Mouse (Mus musculus): Measurements from ENCODE around the gene Sfmbt1.
"Not testable (repeated sequence)": the region's sequence is repeated elsewhere in the genome, so short reads cannot be mapped to it uniquely, and the experiment has no call there.

The Sfmbt1 gene

GRCm38 (mm10) chr14:30716051-30716952 lies 1.7 kb downstream of the Sfmbt1 start:
- ATAC-seq (ENCODE audit: insufficient number of reproducible peaks, low FRiP score, low TSS enrichment), result 0 out of 2 replicates have a peak, but pooled peaks have one; percentile 57

GRCm38 (mm10) chr14:30716953-30717285 lies 2.3 kb downstream of the Sfmbt1 start:
- no peak for ATAC-seq (ENCODE audit: insufficient number of reproducible peaks, low FRiP score, low TSS enrichment)

GRCm38 (mm10) chr14:30718696-30719095 lies 4.0 kb downstream of the Sfmbt1 start:
- not testable (repeated sequence) for ATAC-seq (ENCODE audit: insufficient number of reproducible peaks, low FRiP score, low TSS enrichment)

- ATAC-seq (ENCODE audit: insufficient number of reproducible peaks, low FRiP score, low TSS enrichment), result no peak
Measured at GRCm38 (mm10) chr14:30719514-30719913, 4.9 kb downstream of the Sfmbt1 start.

- ATAC-seq (ENCODE audit: insufficient number of reproducible peaks, low FRiP score, low TSS enrichment), result no peak
Measured at GRCm38 (mm10) chr14:30721850-30722249, 7.2 kb downstream of the Sfmbt1 start.

- no peak for ATAC-seq (ENCODE audit: insufficient number of reproducible peaks, low FRiP score, low TSS enrichment)
Measured at GRCm38 (mm10) chr14:30722406-30722805, 7.8 kb downstream of the Sfmbt1 start.

- ATAC-seq (ENCODE audit: insufficient number of reproducible peaks, low FRiP score, low TSS enrichment), result no peak
Measured at GRCm38 (mm10) chr14:30731896-30732295, 17.2 kb downstream of the Sfmbt1 start.

GRCm38 (mm10) chr14:30734665-30735064 lies 20.0 kb downstream of the Sfmbt1 start:
- no peak for ATAC-seq (ENCODE audit: insufficient number of reproducible peaks, low FRiP score, low TSS enrichment)

- ATAC-seq (ENCODE audit: insufficient number of reproducible peaks, low FRiP score, low TSS enrichment), result no peak
Measured at GRCm38 (mm10) chr14:30735810-30736209, 21.2 kb downstream of the Sfmbt1 start.

GRCm38 (mm10) chr14:30736413-30736812 lies 21.8 kb downstream of the Sfmbt1 start:
- no peak for ATAC-seq (ENCODE audit: insufficient number of reproducible peaks, low FRiP score, low TSS enrichment)

GRCm38 (mm10) chr14:30743891-30744290 lies 29.2 kb downstream of the Sfmbt1 start:
- no peak for ATAC-seq (ENCODE audit: insufficient number of reproducible peaks, low FRiP score, low TSS enrichment)

- no peak for ATAC-seq (ENCODE audit: insufficient number of reproducible peaks, low FRiP score, low TSS enrichment)
Measured at GRCm38 (mm10) chr14:30746160-30746559, 31.5 kb downstream of the Sfmbt1 start.

- no peak for ATAC-seq (ENCODE audit: insufficient number of reproducible peaks, low FRiP score, low TSS enrichment)
Measured at GRCm38 (mm10) chr14:30757239-30757638, 42.6 kb downstream of the Sfmbt1 start.

GRCm38 (mm10) chr14:30761211-30761610 lies 46.6 kb downstream of the Sfmbt1 start:
- no peak for ATAC-seq (ENCODE audit: insufficient number of reproducible peaks, low FRiP score, low TSS enrichment)

- no peak for ATAC-seq (ENCODE audit: insufficient number of reproducible peaks, low FRiP score, low TSS enrichment)
Measured at GRCm38 (mm10) chr14:30762131-30762903, 47.7 kb downstream of the Sfmbt1 start.

GRCm38 (mm10) chr14:30762904-30763568 lies 48.4 kb downstream of the Sfmbt1 start:
- no peak for ATAC-seq (ENCODE audit: insufficient number of reproducible peaks, low FRiP score, low TSS enrichment)

GRCm38 (mm10) chr14:30784614-30785013 lies 70.0 kb downstream of the Sfmbt1 start:
- ATAC-seq (ENCODE audit: insufficient number of reproducible peaks, low FRiP score, low TSS enrichment), result no peak

- ATAC-seq (ENCODE audit: insufficient number of reproducible peaks, low FRiP score, low TSS enrichment), result no peak
Measured at GRCm38 (mm10) chr14:30789471-30789870, 74.8 kb downstream of the Sfmbt1 start.

- ATAC-seq (ENCODE audit: insufficient number of reproducible peaks, low FRiP score, low TSS enrichment), result no peak
Measured at GRCm38 (mm10) chr14:30792871-30793270, 78.2 kb downstream of the Sfmbt1 start.

- no peak for ATAC-seq (ENCODE audit: insufficient number of reproducible peaks, low FRiP score, low TSS enrichment)
Measured at GRCm38 (mm10) chr14:30801756-30802155, 87.1 kb downstream of the Sfmbt1 start.

GRCm38 (mm10) chr14:30821136-30821535 lies 106.5 kb downstream of the Sfmbt1 start:
- no peak for ATAC-seq (ENCODE audit: insufficient number of reproducible peaks, low FRiP score, low TSS enrichment)

All from cerebellum, adult (tissue).